Mouse (Mus musculus) midbrain, embryonic 15.5 days (tissue): ENCODE measurements around the gene Gins2. TPM values are rescaled to one million over a fixed set of nuclear protein-coding genes. Genes with fewer than 3 reads are reported as not detected.

Experiments used
- ATAC-seq: fragments of 200-750 bp; cut with Nextera tagmentation; replicated peaks from 2 replicates; pipeline ENCODE4 v1.8.0; 2017; ENCODE audit warnings: moderate TSS enrichment
- H3K27ac ChIP-seq: fragments of 300-500 bp; sonication (generic); 2 replicates; pipeline ENCODE4 v1.5.1; 2015; ENCODE audit warnings: mild to moderate bottlenecking, inconsistent platforms
- H3K27me3 ChIP-seq: fragments of 300-500 bp; sonication (generic); replicated peaks from 2 replicates; pipeline ENCODE4 v1.6.1; 2015; ENCODE audit warnings: inconsistent platforms
- H3K36me3 ChIP-seq: fragments of 300-500 bp; sonication (generic); replicated peaks from 2 replicates; pipeline ENCODE4 v1.6.1; 2015; ENCODE audit warnings: inconsistent platforms
- H3K4me1 ChIP-seq: fragments of 300-500 bp; sonication (generic); 2 replicates; pipeline ENCODE4 v1.6.1; 2015; ENCODE audit warnings: inconsistent platforms
- H3K4me2 ChIP-seq: fragments of 300-500 bp; sonication (generic); 2 replicates; pipeline ENCODE4 v1.6.1; 2015; ENCODE audit warnings: inconsistent platforms, mild to moderate bottlenecking, moderate library complexity
- H3K4me3 ChIP-seq: fragments of 300-500 bp; sonication (generic); 2 replicates; pipeline ENCODE4 v1.5.1; 2015; ENCODE audit warnings: mild to moderate bottlenecking, inconsistent platforms
- H3K9ac ChIP-seq: fragments of 300-500 bp; sonication (generic); 2 replicates; pipeline ENCODE4 v1.6.1; 2015; ENCODE audit warnings: mild to moderate bottlenecking, inconsistent platforms
- H3K9me3 ChIP-seq: fragments of 300-500 bp; sonication (generic); 2 replicates; pipeline ENCODE4 v1.6.1; 2016; ENCODE audit warnings: inconsistent platforms
- WGBS: fragments of 180-500 bp; shearing (Covaris S2); methylation state at CpG from one replicate; pipeline ENCODE4 v1.1.7; 2015; ENCODE audit warnings: mixed read lengths; 5-methylcytosine and 5-hydroxymethylcytosine counted together
- polyA plus RNA-seq: library from polyadenylated mRNA; unstranded; fragments of >200 nt; fragmentation: Nextera tagmentation; extraction: Ambion mirVana; gene quantifications from 2 replicates; pipeline ENCODE4 v1.2.1, GENCODE M21; 2015

Gene Gins2
- polyA plus RNA-seq, 1 experiment from 2014 or later, result 15.3 TPM

GRCm38 (mm10) chr8:120549922-120550321 lies 39.2 kb downstream of the Gins2 start:
- Histone ChIP-seq H3K27ac (peak overlapping the region; percentile 77), H3K4me2 (peak overlapping the region; percentile 48), H3K9me3 (no peaks in the 10 kb centered on the region), H3K9ac (peak overlapping the region; percentile 10; the same call in 1 of the 2 replicates), H3K27me3 (no peaks in the 10 kb centered on the region), H3K4me3 (peak overlapping the region; percentile 17; the same call in 1 of the 2 replicates), H3K4me1 (peaks cover 79% of the 10 kb centered on the region), H3K36me3 (no peaks in the 10 kb centered on the region)
- peak; percentile 59 for ATAC-seq
- 12% methylated on average over 11 of the region's 11 CpGs for WGBS

- H3K27ac ChIP-seq, result peak overlapping the region; percentile 77
- peak overlapping the region; percentile 17 for H3K4me3 ChIP-seq
- peak overlapping the region; percentile 1; the same call in 1 of the 2 replicates for H3K9ac ChIP-seq
- WGBS, result 2% methylated on average over 24 of the region's 25 CpGs
- H3K27me3 ChIP-seq, result no peaks in the 10 kb centered on the region
- H3K4me1 ChIP-seq, result peaks cover 78% of the 10 kb centered on the region
- H3K36me3 ChIP-seq, result no peaks in the 10 kb centered on the region
- H3K9me3 ChIP-seq, result no peaks in the 10 kb centered on the region
- H3K4me2 ChIP-seq, result peak overlapping the region; percentile 48
- ATAC-seq, result peak; percentile 46
Measured at GRCm38 (mm10) chr8:120549321-120549921, 39.7 kb downstream of the Gins2 start.

- no peaks in the 10 kb centered on the region for H3K27me3 ChIP-seq
- no peak overlapping the region for H3K4me2 ChIP-seq
- H3K4me3 ChIP-seq, result no peak overlapping the region
- peaks cover 82% of the 10 kb centered on the region for H3K4me1 ChIP-seq
- H3K9me3 ChIP-seq, result no peaks in the 10 kb centered on the region
- no peak overlapping the region for H3K9ac ChIP-seq
- 24% methylated on average over 16 of the region's 16 CpGs for WGBS
- ATAC-seq, result no peak
- H3K36me3 ChIP-seq, result no peaks in the 10 kb centered on the region
- peak overlapping the region; percentile 77 for H3K27ac ChIP-seq
Measured at GRCm38 (mm10) chr8:120548313-120548761, 40.8 kb downstream of the Gins2 start.

- no peak overlapping the region for H3K4me2 ChIP-seq
Measured at GRCm38 (mm10) chr8:120547562-120547961, 41.5 kb downstream of the Gins2 start.

GRCm38 (mm10) chr8:120544155-120544554 lies 44.9 kb downstream of the Gins2 start:
- Histone ChIP-seq H3K4me2 (no peak overlapping the region), H3K9me3 (no peaks in the 10 kb centered on the region), H3K9ac (no peak overlapping the region), H3K36me3 (no peaks in the 10 kb centered on the region), H3K27ac (no peak overlapping the region), H3K4me1 (peaks cover 74% of the 10 kb centered on the region), H3K27me3 (no peaks in the 10 kb centered on the region), H3K4me3 (no peak overlapping the region)
- no peak for ATAC-seq
- WGBS, result 88% methylated on average over 5 of the region's 5 CpGs

More at GRCm38 (mm10) chr8:120547562-120547961, 41.5 kb downstream of the Gins2 start:
- no peak overlapping the region for H3K4me3 ChIP-seq
- peaks cover 84% of the 10 kb centered on the region for H3K4me1 ChIP-seq
- WGBS, result 79% methylated on average over 9 of the region's 9 CpGs
- no peak for ATAC-seq
- H3K27ac ChIP-seq, result peak overlapping the region; percentile 77; the same call in 1 of the 2 replicates
- no peaks in the 10 kb centered on the region for H3K36me3 ChIP-seq
- no peaks in the 10 kb centered on the region for H3K27me3 ChIP-seq
- no peak overlapping the region for H3K9ac ChIP-seq
- H3K9me3 ChIP-seq, result no peaks in the 10 kb centered on the region

GRCm38 (mm10) chr8:120543416-120544055 lies 45.6 kb downstream of the Gins2 start:
- ATAC-seq, result no peak
- H3K4me3 ChIP-seq, result no peak overlapping the region
- peaks cover 74% of the 10 kb centered on the region for H3K4me1 ChIP-seq
- H3K9me3 ChIP-seq, result no peaks in the 10 kb centered on the region
- peak overlapping the region; percentile 14; the same call in 1 of the 2 replicates for H3K4me2 ChIP-seq
- H3K27me3 ChIP-seq, result no peaks in the 10 kb centered on the region
- WGBS, result 51% methylated on average over 8 of the region's 8 CpGs
- H3K36me3 ChIP-seq, result no peaks in the 10 kb centered on the region
- H3K9ac ChIP-seq, result no peak overlapping the region
- 0 out of 2 replicates have a peak overlapping the region, but pooled peaks have one; percentile 15 for H3K27ac ChIP-seq

- 14% methylated on average over 13 of the region's 13 CpGs for WGBS
- Histone ChIP-seq H3K4me3 (no peak overlapping the region), H3K4me1 (peaks cover 74% of the 10 kb centered on the region), H3K27me3 (no peaks in the 10 kb centered on the region), H3K27ac (no peak overlapping the region), H3K36me3 (no peaks in the 10 kb centered on the region), H3K4me2 (peak overlapping the region; percentile 14; the same call in 1 of the 2 replicates), H3K9ac (no peak overlapping the region), H3K9me3 (no peaks in the 10 kb centered on the region)
- ATAC-seq, result no peak
Measured at GRCm38 (mm10) chr8:120542995-120543394, 46.1 kb downstream of the Gins2 start.

GRCm38 (mm10) chr8:120539775-120540625 lies 49.1 kb downstream of the Gins2 start:
- H3K9me3 ChIP-seq, result no peaks in the 10 kb centered on the region
- no peaks in the 10 kb centered on the region for H3K27me3 ChIP-seq
- H3K9ac ChIP-seq, result no peak overlapping the region
- H3K4me2 ChIP-seq, result peak overlapping the region; percentile 99
- H3K36me3 ChIP-seq, result no peaks in the 10 kb centered on the region
- H3K4me3 ChIP-seq, result 0 out of 2 replicates have a peak overlapping the region, but pooled peaks have one; percentile 67
- ATAC-seq, result no peak
- WGBS, result 18% methylated on average over 23 of the region's 23 CpGs
- H3K4me1 ChIP-seq, result peaks cover 79% of the 10 kb centered on the region
- peak overlapping the region; percentile 97 for H3K27ac ChIP-seq

- peak overlapping the region; percentile 99 for H3K4me2 ChIP-seq
- H3K36me3 ChIP-seq, result no peaks in the 10 kb centered on the region
- peak overlapping the region; percentile 67 for H3K4me3 ChIP-seq
- 31% methylated on average over 6 of the region's 6 CpGs for whole genome bisulfite sequencing
- peak overlapping the region; percentile 97 for H3K27ac ChIP-seq
- H3K27me3 ChIP-seq, result no peaks in the 10 kb centered on the region
- H3K9me3 ChIP-seq, result no peaks in the 10 kb centered on the region
- no peak overlapping the region for H3K9ac ChIP-seq
- no peak for ATAC-seq
- peaks cover 85% of the 10 kb centered on the region for H3K4me1 ChIP-seq
Measured at GRCm38 (mm10) chr8:120539381-120539774, 49.7 kb downstream of the Gins2 start.

- WGBS, result under 1% methylated on average over 35 of the region's 37 CpGs
- peaks cover 87% of the 10 kb centered on the region for H3K4me1 ChIP-seq
- H3K4me2 ChIP-seq, result peak overlapping the region; percentile 99
- H3K9me3 ChIP-seq, result no peaks in the 10 kb centered on the region
- peak overlapping the region; percentile 67 for H3K4me3 ChIP-seq
- peak overlapping the region; percentile 97 for H3K27ac ChIP-seq
- H3K27me3 ChIP-seq, result 0 out of 2 replicates have a peak, but pooled peaks cover 2% of the 10 kb centered on the region
- peak; percentile 44 for ATAC-seq
- H3K36me3 ChIP-seq, result no peaks in the 10 kb centered on the region
- H3K9ac ChIP-seq, result peak overlapping the region; percentile 59
Measured at GRCm38 (mm10) chr8:120538397-120539240, 50.5 kb downstream of the Gins2 start.

GRCm38 (mm10) chr8:120537818-120538396 lies 51.2 kb downstream of the Gins2 start:
- 1% methylated on average over 38 of the region's 46 CpGs for WGBS
- Histone ChIP-seq H3K9ac (peak overlapping the region; percentile 59), H3K4me3 (peak overlapping the region; percentile 67), H3K36me3 (no peaks in the 10 kb centered on the region), H3K4me1 (peaks cover 87% of the 10 kb centered on the region), H3K4me2 (peak overlapping the region; percentile 99), H3K27me3 (0 out of 2 replicates have a peak, but pooled peaks cover 2% of the 10 kb centered on the region), H3K9me3 (no peaks in the 10 kb centered on the region), H3K27ac (peak overlapping the region; percentile 97)
- peak; percentile 64 for ATAC-seq
